Mouse (Mus musculus) forebrain, embryonic 16.5 days (tissue): ENCODE results near the gene St3gal2. TPM values are rescaled to one million over a fixed set of nuclear protein-coding genes. Genes with fewer than 3 reads are reported as not detected.

Experiments
- ATAC-seq: fragments of 200-750 bp; cut with Nextera tagmentation; 2 replicates; pipeline ENCODE4 v1.8.0; 2017; ENCODE audit warnings: mild to moderate bottlenecking, moderate library complexity
- H3K27ac ChIP-seq: fragments of 300-500 bp; sonication (generic); 2 replicates; pipeline ENCODE4 v1.5.1; 2014; ENCODE audit warnings: low read length, control low read depth
- H3K27me3 ChIP-seq: fragments of 300-500 bp; sonication (generic); replicated peaks from 2 replicates; pipeline ENCODE4 v1.6.1; 2014; ENCODE audit warnings: low read length; ENCODE audit not compliant: control insufficient read depth, insufficient read depth
- H3K36me3 ChIP-seq: fragments of 300-500 bp; sonication (generic); 2 replicates; pipeline ENCODE4 v1.6.1; 2014; ENCODE audit not compliant: control insufficient read depth, insufficient read depth
- H3K4me1 ChIP-seq: fragments of 300-500 bp; sonication (generic); replicated peaks from 2 replicates; pipeline ENCODE4 v1.6.1; 2014; ENCODE audit warnings: low read length; ENCODE audit not compliant: control insufficient read depth, insufficient read depth
- H3K4me2 ChIP-seq: fragments of 300-500 bp; sonication (generic); 2 replicates; pipeline ENCODE4 v1.6.1; 2014; ENCODE audit warnings: mild to moderate bottlenecking, low read length, control low read depth
- H3K4me3 ChIP-seq: fragments of 300-500 bp; sonication (generic); replicated peaks from 2 replicates; pipeline ENCODE4 v1.5.1; 2014; ENCODE audit warnings: mild to moderate bottlenecking, low read length, control low read depth
- H3K9ac ChIP-seq: fragments of 300-500 bp; sonication (generic); replicated peaks from 2 replicates; pipeline ENCODE4 v1.6.1; 2014; ENCODE audit warnings: low read depth, low read length, control low read depth
- H3K9me3 ChIP-seq: fragments of 300-500 bp; sonication (generic); 2 replicates; pipeline ENCODE4 v1.6.1; 2016; ENCODE audit warnings: low read length; ENCODE audit not compliant: control insufficient read depth
- WGBS: fragments of 180-500 bp; shearing (Covaris S2); extraction: QIAGEN DNeasy Blood & Tissue Kit; methylation state at CpG from one replicate; pipeline ENCODE4 v1.1.7; 2014; 5-methylcytosine and 5-hydroxymethylcytosine counted together
- polyA plus RNA-seq: library from polyadenylated mRNA; unstranded; fragments of >200 nt; fragmentation: Nextera tagmentation; extraction: Ambion mirVana; gene quantifications from 2 replicates; pipeline ENCODE4 v1.2.1, GENCODE M21; 2015

The St3gal2 gene
- polyA plus RNA-seq, 1 experiment from 2014 or later: 25.2 TPM

- Histone ChIP-seq H3K27ac (no peak overlapping the region), H3K4me2 (no peak overlapping the region), H3K36me3 (no peaks in the 10 kb centered on the region), H3K9me3 (no peaks in the 10 kb centered on the region), H3K9ac (no peak overlapping the region), H3K4me3 (no peak overlapping the region), H3K4me1 (no peaks in the 10 kb centered on the region), H3K27me3 (no peaks in the 10 kb centered on the region)
- WGBS: 93% methylated on average over 2 of the region's 2 CpGs
- ATAC-seq: no peak
Observed at GRCm38 (mm10) chr8:110933272-110933671, 13.6 kb downstream of the St3gal2 start.

- peaks cover 4% of the 10 kb centered on the region for H3K4me1 ChIP-seq
- no peaks in the 10 kb centered on the region for H3K9me3 ChIP-seq
- no peak overlapping the region for H3K27ac ChIP-seq
- H3K36me3 ChIP-seq: no peaks in the 10 kb centered on the region
- 70% methylated on average over 12 of the region's 12 CpGs for WGBS
- no peak overlapping the region for H3K9ac ChIP-seq
- H3K4me3 ChIP-seq: no peak overlapping the region
- H3K4me2 ChIP-seq: no peak overlapping the region
- no peak for ATAC-seq
- no peaks in the 10 kb centered on the region for H3K27me3 ChIP-seq
Observed at GRCm38 (mm10) chr8:110936217-110936616, 16.5 kb downstream of the St3gal2 start.

GRCm38 (mm10) chr8:110938882-110939589 is 19.3 kb downstream of the St3gal2 start:
- no peaks in the 10 kb centered on the region for H3K36me3 ChIP-seq
- no peak overlapping the region for H3K4me3 ChIP-seq
- H3K27ac ChIP-seq: no peak overlapping the region
- peak; percentile 38; the same call in 1 of the 2 replicates for ATAC-seq
- 69% methylated on average over 6 of the region's 6 CpGs for WGBS
- H3K4me1 ChIP-seq: peaks cover 7% of the 10 kb centered on the region
- no peaks in the 10 kb centered on the region for H3K27me3 ChIP-seq
- H3K9me3 ChIP-seq: no peaks in the 10 kb centered on the region
- H3K4me2 ChIP-seq: no peak overlapping the region
- H3K9ac ChIP-seq: no peak overlapping the region

GRCm38 (mm10) chr8:110940682-110941452 is 21.1 kb downstream of the St3gal2 start:
- H3K9ac ChIP-seq: no peak overlapping the region
- ATAC-seq: no peak
- H3K4me2 ChIP-seq: no peak overlapping the region
- no peak overlapping the region for H3K4me3 ChIP-seq
- no peaks in the 10 kb centered on the region for H3K9me3 ChIP-seq
- H3K27me3 ChIP-seq: no peaks in the 10 kb centered on the region
- no peaks in the 10 kb centered on the region for H3K36me3 ChIP-seq
- H3K4me1 ChIP-seq: peaks cover 7% of the 10 kb centered on the region
- H3K27ac ChIP-seq: no peak overlapping the region
- WGBS: 89% methylated on average over 15 of the region's 15 CpGs

GRCm38 (mm10) chr8:110941453-110941948 is 21.8 kb downstream of the St3gal2 start:
- Histone ChIP-seq H3K9ac (no peak overlapping the region), H3K4me2 (no peak overlapping the region), H3K27ac (no peak overlapping the region), H3K4me3 (no peak overlapping the region), H3K36me3 (no peaks in the 10 kb centered on the region), H3K4me1 (peaks cover 7% of the 10 kb centered on the region), H3K9me3 (no peaks in the 10 kb centered on the region), H3K27me3 (no peaks in the 10 kb centered on the region)
- ATAC-seq: no peak
- WGBS: 44% methylated on average over 10 of the region's 10 CpGs

- Histone ChIP-seq H3K9ac (no peak overlapping the region), H3K27me3 (no peaks in the 10 kb centered on the region), H3K36me3 (no peaks in the 10 kb centered on the region), H3K4me3 (no peak overlapping the region), H3K9me3 (no peaks in the 10 kb centered on the region), H3K4me1 (peaks cover 3% of the 10 kb centered on the region; the same call in 1 of the 2 replicates), H3K4me2 (no peak overlapping the region), H3K27ac (no peak overlapping the region)
- WGBS: 91% methylated on average over 7 of the region's 7 CpGs
- no peak for ATAC-seq
Observed at GRCm38 (mm10) chr8:110944276-110944876, 24.7 kb downstream of the St3gal2 start.

- WGBS: 79% methylated on average over 4 of the region's 4 CpGs
Observed at GRCm38 (mm10) chr8:110945716-110946115, 26.0 kb downstream of the St3gal2 start.

GRCm38 (mm10) chr8:110950065-110950484 is 30.4 kb downstream of the St3gal2 start:
- H3K9me3 ChIP-seq: no peaks in the 10 kb centered on the region
- H3K4me3 ChIP-seq: no peak overlapping the region
- H3K27ac ChIP-seq: no peak overlapping the region
- no peak overlapping the region for H3K4me2 ChIP-seq
- H3K27me3 ChIP-seq: no peaks in the 10 kb centered on the region
- no peak for ATAC-seq
- H3K36me3 ChIP-seq: no peaks in the 10 kb centered on the region
- no peaks in the 10 kb centered on the region for H3K4me1 ChIP-seq
- WGBS: 85% methylated on average over 17 of the region's 17 CpGs
- no peak overlapping the region for H3K9ac ChIP-seq

More at GRCm38 (mm10) chr8:110945716-110946115, 26.0 kb downstream of the St3gal2 start:
- Histone ChIP-seq H3K4me1 (peaks cover 3% of the 10 kb centered on the region; the same call in 1 of the 2 replicates), H3K4me2 (no peak overlapping the region), H3K9ac (no peak overlapping the region), H3K4me3 (no peak overlapping the region), H3K36me3 (no peaks in the 10 kb centered on the region), H3K27me3 (no peaks in the 10 kb centered on the region), H3K9me3 (no peaks in the 10 kb centered on the region), H3K27ac (no peak overlapping the region)
- ATAC-seq: no peak

GRCm38 (mm10) chr8:110954776-110955175 is 35.1 kb downstream of the St3gal2 start:
- no peaks in the 10 kb centered on the region for H3K4me1 ChIP-seq
- H3K9me3 ChIP-seq: no peaks in the 10 kb centered on the region
- H3K9ac ChIP-seq: no peak overlapping the region
- no peak for ATAC-seq
- no peak overlapping the region for H3K4me3 ChIP-seq
- no peaks in the 10 kb centered on the region for H3K27me3 ChIP-seq
- no peak overlapping the region for H3K27ac ChIP-seq
- H3K36me3 ChIP-seq: peaks cover 6% of the 10 kb centered on the region; the same call in 1 of the 2 replicates
- WGBS: 89% methylated on average over 8 of the region's 8 CpGs
- H3K4me2 ChIP-seq: no peak overlapping the region
